Mouse (Mus musculus) forebrain, embryonic 15.5 days (tissue): ENCODE data around the gene Nipal4. TPM values are rescaled to one million over a fixed set of nuclear protein-coding genes. Genes with fewer than 3 reads are reported as not detected.
"Not testable (repeated sequence)": the region's sequence is repeated elsewhere in the genome, so short reads cannot be mapped to it uniquely, and the experiment has no call there.

ENCODE experiments used
- ATAC-seq: fragments of 200-750 bp; cut with Nextera tagmentation; replicated peaks from 2 replicates; pipeline ENCODE4 v1.8.0; 2017; ENCODE audit warnings: mild to moderate bottlenecking, moderate TSS enrichment, moderate library complexity
- H3K27ac ChIP-seq: fragments of 300-500 bp; sonication (generic); replicated peaks from 2 replicates; pipeline ENCODE4 v1.5.1; 2015; ENCODE audit warnings: mild to moderate bottlenecking, inconsistent platforms
- H3K27me3 ChIP-seq: fragments of 300-500 bp; sonication (generic); 2 replicates; pipeline ENCODE4 v1.6.1; 2015; ENCODE audit warnings: inconsistent platforms
- H3K36me3 ChIP-seq: fragments of 300-500 bp; sonication (generic); 2 replicates; pipeline ENCODE4 v1.6.1; 2015; ENCODE audit warnings: mild to moderate bottlenecking, inconsistent platforms
- H3K4me1 ChIP-seq: fragments of 300-500 bp; sonication (generic); 2 replicates; pipeline ENCODE4 v1.6.1; 2015; ENCODE audit warnings: inconsistent platforms
- H3K4me2 ChIP-seq: fragments of 300-500 bp; sonication (generic); replicated peaks from 2 replicates; pipeline ENCODE4 v1.6.1; 2015; ENCODE audit warnings: mild to moderate bottlenecking, inconsistent platforms
- H3K4me3 ChIP-seq: fragments of 300-500 bp; sonication (generic); 2 replicates; pipeline ENCODE4 v1.5.1; 2015; ENCODE audit warnings: mild to moderate bottlenecking, inconsistent platforms
- H3K9ac ChIP-seq: fragments of 300-500 bp; sonication (generic); replicated peaks from 2 replicates; pipeline ENCODE4 v1.6.1; 2015; ENCODE audit warnings: mild to moderate bottlenecking, inconsistent platforms
- H3K9me3 ChIP-seq: fragments of 300-500 bp; sonication (generic); 2 replicates; pipeline ENCODE4 v1.6.1; 2016; ENCODE audit warnings: inconsistent platforms
- WGBS: fragments of 180-500 bp; shearing (Covaris S2); methylation state at CpG from one replicate; pipeline ENCODE4 v1.1.7; 2015; ENCODE audit warnings: mixed read lengths; 5-methylcytosine and 5-hydroxymethylcytosine counted together
- polyA plus RNA-seq: library from polyadenylated mRNA; unstranded; fragments of >200 nt; fragmentation: Nextera tagmentation; extraction: Ambion mirVana; gene quantifications from 2 replicates; pipeline ENCODE4 v1.2.1, GENCODE M21; 2015

The Nipal4 gene
- polyA plus RNA-seq, 1 experiment from 2014 or later, result 0.23 TPM

GRCm38 (mm10) chr11:46194175-46194574 is 27.9 kb upstream of the Nipal4 start:
- H3K36me3 ChIP-seq, result peaks cover 49% of the 10 kb centered on the region
- no peak overlapping the region for H3K27ac ChIP-seq
- WGBS, result 95% methylated on average over 4 of the region's 4 CpGs
- H3K4me1 ChIP-seq, result no peaks in the 10 kb centered on the region
- no peak overlapping the region for H3K9ac ChIP-seq
- H3K4me3 ChIP-seq, result no peak overlapping the region
- H3K4me2 ChIP-seq, result no peak overlapping the region
- no peaks in the 10 kb centered on the region for H3K27me3 ChIP-seq
- no peaks in the 10 kb centered on the region for H3K9me3 ChIP-seq
- no peak for ATAC-seq

GRCm38 (mm10) chr11:46188283-46188682 is 22.0 kb upstream of the Nipal4 start:
- H3K27ac ChIP-seq, result no peak overlapping the region

GRCm38 (mm10) chr11:46185486-46185885 is 19.2 kb upstream of the Nipal4 start:
- Histone ChIP-seq H3K36me3 (no peaks in the 10 kb centered on the region), H3K4me1 (no peaks in the 10 kb centered on the region), H3K9me3 (no peaks in the 10 kb centered on the region), H3K4me3 (no peak overlapping the region), H3K27ac (no peak overlapping the region; the same call in 1 of the 2 replicates), H3K9ac (no peak overlapping the region), H3K4me2 (no peak overlapping the region), H3K27me3 (no peaks in the 10 kb centered on the region)
- ATAC-seq, result no peak
- 34% methylated on average over 4 of the region's 4 CpGs for WGBS

More at GRCm38 (mm10) chr11:46188283-46188682, 22.0 kb upstream of the Nipal4 start:
- no peak overlapping the region for H3K4me2 ChIP-seq
- 44% methylated on average over 2 of the region's 2 CpGs for WGBS
- H3K4me1 ChIP-seq, result no peaks in the 10 kb centered on the region
- no peaks in the 10 kb centered on the region for H3K9me3 ChIP-seq
- no peak overlapping the region for H3K9ac ChIP-seq
- no peak for ATAC-seq
- no peak overlapping the region for H3K4me3 ChIP-seq
- no peaks in the 10 kb centered on the region for H3K27me3 ChIP-seq
- peaks cover 5% of the 10 kb centered on the region for H3K36me3 ChIP-seq

- 70% methylated on average over 3 of the region's 3 CpGs for WGBS
- ATAC-seq, result no peak
- Histone ChIP-seq H3K4me1 (no peaks in the 10 kb centered on the region), H3K4me2 (no peak overlapping the region), H3K9ac (no peak overlapping the region), H3K27ac (no peak overlapping the region; the same call in 1 of the 2 replicates), H3K27me3 (no peaks in the 10 kb centered on the region), H3K4me3 (no peak overlapping the region), H3K36me3 (no peaks in the 10 kb centered on the region), H3K9me3 (no peaks in the 10 kb centered on the region)
These were observed 18.6 kb upstream of the Nipal4 start for GRCm38 (mm10) chr11:46184946-46185345.

- WGBS, result 93% methylated on average over 1 of the region's 1 CpGs
- H3K9me3 ChIP-seq, H3K4me3 ChIP-seq, H3K27ac ChIP-seq, H3K4me2 ChIP-seq, H3K27me3 ChIP-seq, H3K4me1 ChIP-seq, H3K9ac ChIP-seq, H3K36me3 ChIP-seq, ATAC-seq: not testable (repeated sequence)
These were observed 15.7 kb upstream of the Nipal4 start for GRCm38 (mm10) chr11:46182031-46182430.

- Histone ChIP-seq H3K9me3 (no peaks in the 10 kb centered on the region), H3K9ac (no peak overlapping the region), H3K36me3 (no peaks in the 10 kb centered on the region), H3K27ac (no peak overlapping the region), H3K4me3 (no peak overlapping the region), H3K4me1 (no peaks in the 10 kb centered on the region), H3K4me2 (no peak overlapping the region), H3K27me3 (no peaks in the 10 kb centered on the region)
- ATAC-seq, result no peak
- 77% methylated on average over 10 of the region's 10 CpGs for WGBS
These were observed 11.1 kb upstream of the Nipal4 start for GRCm38 (mm10) chr11:46177246-46178043.

GRCm38 (mm10) chr11:46176155-46176554 is 9.8 kb upstream of the Nipal4 start:
- ATAC-seq, result no peak
- Histone ChIP-seq H3K36me3 (no peaks in the 10 kb centered on the region), H3K27me3 (no peaks in the 10 kb centered on the region), H3K27ac (no peak overlapping the region), H3K4me2 (no peak overlapping the region), H3K9me3 (no peaks in the 10 kb centered on the region), H3K9ac (no peak overlapping the region), H3K4me1 (no peaks in the 10 kb centered on the region), H3K4me3 (no peak overlapping the region)
- WGBS, result 91% methylated on average over 6 of the region's 6 CpGs

GRCm38 (mm10) chr11:46172128-46172527 is 5.8 kb upstream of the Nipal4 start:
- no peaks in the 10 kb centered on the region for H3K4me1 ChIP-seq
- ATAC-seq, result no peak
- no peak overlapping the region for H3K4me3 ChIP-seq
- H3K4me2 ChIP-seq, result no peak overlapping the region
- no peaks in the 10 kb centered on the region for H3K36me3 ChIP-seq
- WGBS, result 94% methylated on average over 9 of the region's 9 CpGs
- no peak overlapping the region for H3K27ac ChIP-seq
- H3K9ac ChIP-seq, result no peak overlapping the region
- no peaks in the 10 kb centered on the region for H3K9me3 ChIP-seq
- no peaks in the 10 kb centered on the region for H3K27me3 ChIP-seq

GRCm38 (mm10) chr11:46169908-46170307 is 3.6 kb upstream of the Nipal4 start:
- Histone ChIP-seq H3K4me2 (no peak overlapping the region), H3K9me3 (no peaks in the 10 kb centered on the region), H3K27ac (no peak overlapping the region), H3K27me3 (no peaks in the 10 kb centered on the region), H3K4me1 (peaks cover 9% of the 10 kb centered on the region), H3K36me3 (no peaks in the 10 kb centered on the region), H3K9ac (no peak overlapping the region), H3K4me3 (no peak overlapping the region)
- no peak for ATAC-seq
- WGBS, result 18% methylated on average over 3 of the region's 3 CpGs

GRCm38 (mm10) chr11:46168506-46168905 is 2.2 kb upstream of the Nipal4 start:
- Histone ChIP-seq H3K4me2 (no peak overlapping the region), H3K9ac (no peak overlapping the region), H3K36me3 (no peaks in the 10 kb centered on the region), H3K4me1 (peaks cover 9% of the 10 kb centered on the region), H3K4me3 (no peak overlapping the region), H3K27me3 (no peaks in the 10 kb centered on the region), H3K9me3 (no peaks in the 10 kb centered on the region), H3K27ac (no peak overlapping the region)
- 87% methylated on average over 7 of the region's 7 CpGs for WGBS
- no peak for ATAC-seq

GRCm38 (mm10) chr11:46157462-46157861 is 8.8 kb downstream of the Nipal4 start:
- Histone ChIP-seq H3K9me3 (no peaks in the 10 kb centered on the region), H3K27ac (no peak overlapping the region), H3K27me3 (no peaks in the 10 kb centered on the region), H3K4me3 (no peak overlapping the region), H3K4me1 (no peaks in the 10 kb centered on the region), H3K9ac (no peak overlapping the region), H3K36me3 (no peaks in the 10 kb centered on the region), H3K4me2 (no peak overlapping the region)
- no peak for ATAC-seq

- 88% methylated on average over 8 of the region's 8 CpGs for WGBS
- Histone ChIP-seq H3K4me3 (no peak overlapping the region), H3K4me2 (no peak overlapping the region), H3K27me3 (no peaks in the 10 kb centered on the region), H3K4me1 (no peaks in the 10 kb centered on the region), H3K9me3 (no peaks in the 10 kb centered on the region), H3K36me3 (no peaks in the 10 kb centered on the region), H3K9ac (no peak overlapping the region), H3K27ac (no peak overlapping the region)
- no peak for ATAC-seq
These were observed 9.4 kb downstream of the Nipal4 start for GRCm38 (mm10) chr11:46156945-46157344.

- Histone ChIP-seq H3K27ac (no peak overlapping the region), H3K27me3 (no peaks in the 10 kb centered on the region), H3K9ac (no peak overlapping the region), H3K4me2 (no peak overlapping the region), H3K36me3 (peaks cover 17% of the 10 kb centered on the region; the same call in 1 of the 2 replicates), H3K9me3 (no peaks in the 10 kb centered on the region), H3K4me1 (no peaks in the 10 kb centered on the region), H3K4me3 (no peak overlapping the region)
- 95% methylated on average over 5 of the region's 5 CpGs for WGBS
- ATAC-seq, result no peak
These were observed 19.7 kb downstream of the Nipal4 start for GRCm38 (mm10) chr11:46146619-46147018.
